Mouse (Mus musculus) limb, embryonic 14.5 days (tissue): ENCODE measurements at regions not wholly inside any gene's neighbourhood (a gene's known extent, or its start where the extent isn't known, plus 50 kb on each side); places are given as distances from the start of the nearest gene placed in this dataset.

ENCODE experiments used
- ATAC-seq: fragments of 200-750 bp; cut with Nextera tagmentation; 2 replicates; pipeline ENCODE4 v1.8.0; 2017; ENCODE audit warnings: low read depth, moderate number of reproducible peaks, moderate TSS enrichment; ENCODE audit not compliant: low FRiP score
- DNase-seq: peaks from one replicate; pipeline ENCODE4 v3.0.0-alpha.2; 2015; ENCODE audit warnings: low spot score
- H3K27ac ChIP-seq: fragments of 300-500 bp; sonication (generic); replicated peaks from 2 replicates; pipeline ENCODE4 v1.5.1; 2014; ENCODE audit warnings: low read depth, mild to moderate bottlenecking, low read length, moderate library complexity, mixed read lengths
- H3K27me3 ChIP-seq: fragments of 300-500 bp; sonication (generic); 2 replicates; pipeline ENCODE4 v1.6.1; 2014; ENCODE audit warnings: low read length, mixed read lengths; ENCODE audit not compliant: control insufficient read depth, insufficient read depth
- H3K36me3 ChIP-seq: fragments of 300-500 bp; sonication (generic); 2 replicates; pipeline ENCODE4 v1.6.1; 2014; ENCODE audit warnings: mild to moderate bottlenecking, low read length, moderate library complexity, mixed read lengths; ENCODE audit not compliant: control insufficient read depth, insufficient read depth
- H3K4me1 ChIP-seq: fragments of 300-500 bp; sonication (generic); 2 replicates; pipeline ENCODE4 v1.6.1; 2014; ENCODE audit warnings: antibody characterized with exemption, low read length, mixed read lengths; ENCODE audit not compliant: control insufficient read depth, insufficient read depth
- H3K4me2 ChIP-seq: fragments of 300-500 bp; sonication (generic); replicated peaks from 2 replicates; pipeline ENCODE4 v1.6.1; 2014; ENCODE audit warnings: low read depth, mild to moderate bottlenecking, low read length, moderate library complexity; ENCODE audit not compliant: severe bottlenecking
- H3K4me3 ChIP-seq: fragments of 300-500 bp; sonication (generic); replicated peaks from 2 replicates; pipeline ENCODE4 v1.5.1; 2014; ENCODE audit warnings: low read length
- H3K9ac ChIP-seq: fragments of 300-500 bp; sonication (generic); 2 replicates; pipeline ENCODE4 v1.6.1; 2014; ENCODE audit warnings: mild to moderate bottlenecking, low read depth, low read length, moderate library complexity; ENCODE audit not compliant: severe bottlenecking
- H3K9me3 ChIP-seq: fragments of 300-500 bp; sonication (generic); 2 replicates; pipeline ENCODE4 v1.6.1; 2016; ENCODE audit warnings: low read length; ENCODE audit not compliant: control insufficient read depth
- POLR2A ChIP-seq: fragments of 200-500 bp; IDR thresholded peaks from 2 replicates; pipeline ENCODE4 v1.8.0; 2012; ENCODE audit warnings: inconsistent platforms, mild to moderate bottlenecking, moderate library complexity, borderline replicate concordance; ENCODE audit not compliant: insufficient read depth, insufficient read length; ENCODE audit errors: extremely low read depth
- WGBS: fragments of 180-500 bp; shearing (Covaris S2); extraction: QIAGEN DNeasy Blood & Tissue Kit; methylation state at CpG from one replicate; pipeline ENCODE4 v1.1.7; 2014; 5-methylcytosine and 5-hydroxymethylcytosine counted together

DNA sequence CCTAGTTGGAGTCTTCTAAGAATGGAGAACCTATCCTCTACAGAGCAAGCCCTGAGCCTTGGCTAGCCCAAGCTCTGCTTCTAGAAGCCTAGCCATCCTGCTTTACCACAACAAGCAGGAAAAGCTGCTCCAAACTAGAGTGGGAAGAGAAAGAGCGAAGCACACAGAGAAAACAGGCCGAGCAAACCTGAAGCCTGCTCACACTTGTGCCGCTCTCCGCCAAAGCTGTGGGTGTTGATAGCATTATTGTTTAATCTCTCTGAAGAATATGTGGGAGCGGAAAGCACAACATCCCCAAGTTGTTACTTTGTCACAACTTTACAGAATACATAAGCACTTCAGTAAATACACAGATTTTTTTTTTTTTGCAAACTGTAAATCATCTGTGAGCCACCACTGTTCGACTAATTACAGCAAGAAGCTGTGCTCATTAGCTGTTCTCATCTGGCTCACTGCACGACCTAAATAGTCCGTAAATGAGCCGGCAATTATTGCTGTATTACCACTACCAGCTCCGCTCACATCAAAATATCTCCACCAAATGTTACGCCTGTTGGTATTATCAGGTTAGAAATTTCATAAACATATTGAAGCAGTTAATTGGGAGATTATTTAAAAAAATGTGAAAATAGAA is 224.6 kb upstream of the Prkd1 start:
- Histone ChIP-seq H3K4me1 (no peaks in the 10 kb centered on the region), H3K4me3 (no peak overlapping the region), H3K27me3 (no peaks in the 10 kb centered on the region), H3K4me2 (no peak overlapping the region), H3K9ac (no peak overlapping the region), H3K36me3 (no peaks in the 10 kb centered on the region), H3K27ac (no peak overlapping the region), H3K9me3 (no peaks in the 10 kb centered on the region)
- no peak for ATAC-seq
- 72% methylated on average over 11 of the region's 11 CpGs for WGBS
- no peak for DNase-seq
- no peak for TF ChIP-seq POLR2A

- 69% methylated on average over 3 of the region's 3 CpGs for WGBS
- Histone ChIP-seq H3K4me3 (no peak overlapping the region), H3K36me3 (no peaks in the 10 kb centered on the region), H3K4me2 (no peak overlapping the region), H3K9ac (no peak overlapping the region), H3K27ac (no peak overlapping the region), H3K4me1 (no peaks in the 10 kb centered on the region), H3K9me3 (no peaks in the 10 kb centered on the region), H3K27me3 (no peaks in the 10 kb centered on the region)
- DNase-seq (no peak), ATAC-seq (no peak)
- no peak for TF ChIP-seq POLR2A
Observed at GRCm38 (mm10) chr12:50851644-50852043, 202.7 kb upstream of the Prkd1 start.

DNA sequence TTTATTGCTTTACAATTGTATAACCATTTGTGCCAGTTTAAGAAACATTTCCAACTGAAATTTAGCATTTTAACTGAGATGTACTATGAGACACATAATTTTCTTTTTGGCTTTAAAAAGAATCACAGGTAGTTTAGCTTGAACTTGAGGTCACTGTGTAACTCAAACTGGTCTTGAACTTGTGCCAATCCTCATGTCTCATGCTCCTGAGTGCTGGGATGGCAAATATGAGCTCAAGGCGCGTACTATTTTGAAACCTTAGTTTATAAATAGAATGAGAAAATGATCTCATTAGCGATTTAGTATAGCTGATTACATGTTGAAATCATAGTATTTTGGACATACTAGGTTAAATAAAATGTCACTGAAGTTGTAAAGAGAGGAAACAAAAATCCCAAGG is 199.1 kb upstream of the Prkd1 start:
- no peak for TF ChIP-seq POLR2A
- WGBS, result 76% methylated on average over 3 of the region's 3 CpGs
- ATAC-seq (no peak), DNase-seq (no peak)
- Histone ChIP-seq H3K9ac (no peak overlapping the region), H3K4me3 (no peak overlapping the region), H3K4me2 (no peak overlapping the region), H3K27ac (no peak overlapping the region), H3K9me3 (no peaks in the 10 kb centered on the region), H3K36me3 (no peaks in the 10 kb centered on the region), H3K4me1 (no peaks in the 10 kb centered on the region), H3K27me3 (no peaks in the 10 kb centered on the region)

GRCm38 (mm10) chr12:50842744-50843143 is 193.8 kb upstream of the Prkd1 start:
- Histone ChIP-seq H3K9me3 (no peaks in the 10 kb centered on the region), H3K4me2 (no peak overlapping the region), H3K9ac (no peak overlapping the region), H3K4me3 (no peak overlapping the region), H3K4me1 (no peaks in the 10 kb centered on the region), H3K36me3 (no peaks in the 10 kb centered on the region), H3K27ac (no peak overlapping the region), H3K27me3 (no peaks in the 10 kb centered on the region)
- no peak for TF ChIP-seq POLR2A
- 77% methylated on average over 6 of the region's 6 CpGs for WGBS
- no peak for DNase-seq
- no peak for ATAC-seq

GRCm38 (mm10) chr12:50839391-50839790 is 190.5 kb upstream of the Prkd1 start:
- no peak for DNase-seq
- TF ChIP-seq POLR2A, result no peak
- H3K4me2 ChIP-seq, result no peak overlapping the region
- no peaks in the 10 kb centered on the region for H3K9me3 ChIP-seq
- no peak for ATAC-seq
- no peaks in the 10 kb centered on the region for H3K36me3 ChIP-seq
- no peaks in the 10 kb centered on the region for H3K4me1 ChIP-seq
- H3K4me3 ChIP-seq, result no peak overlapping the region
- no peaks in the 10 kb centered on the region for H3K27me3 ChIP-seq
- 74% methylated on average over 2 of the region's 2 CpGs for WGBS
- no peak overlapping the region for H3K27ac ChIP-seq
- H3K9ac ChIP-seq, result no peak overlapping the region

DNA sequence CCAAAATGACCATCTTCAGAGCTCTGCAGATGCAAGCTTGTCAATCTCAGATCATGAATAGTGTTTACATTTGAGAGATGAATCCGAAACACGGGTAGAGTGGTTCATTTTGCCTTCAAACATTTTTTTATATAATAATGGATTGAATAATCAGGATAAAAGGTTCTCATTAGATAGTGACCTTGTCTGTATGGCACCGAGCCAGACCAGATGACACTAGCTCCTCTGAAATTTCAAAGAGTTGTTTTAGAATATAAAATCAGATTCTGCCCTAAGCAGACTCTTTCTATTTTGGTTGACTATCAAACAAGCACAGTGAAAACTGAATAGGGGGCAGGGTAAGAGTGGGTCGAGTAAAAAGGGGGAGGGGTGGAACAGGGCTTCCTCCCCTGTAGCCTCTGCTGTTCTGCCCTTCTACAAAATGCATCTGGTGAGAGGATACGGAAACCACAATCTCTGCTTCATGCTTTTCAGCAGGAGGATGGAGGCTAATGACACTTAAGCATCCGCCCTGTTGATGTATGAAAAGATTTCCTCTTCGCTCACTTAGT is 159.9 kb upstream of the Prkd1 start:
- TF ChIP-seq POLR2A, result no peak
- H3K4me2 ChIP-seq, result no peak overlapping the region
- no peaks in the 10 kb centered on the region for H3K36me3 ChIP-seq
- no peak overlapping the region for H3K27ac ChIP-seq
- 78% methylated on average over 7 of the region's 7 CpGs for WGBS
- ATAC-seq (no peak), DNase-seq (no peak)
- peaks cover 24% of the 10 kb centered on the region for H3K27me3 ChIP-seq
- H3K9me3 ChIP-seq, result no peaks in the 10 kb centered on the region
- no peak overlapping the region for H3K4me3 ChIP-seq
- H3K4me1 ChIP-seq, result no peaks in the 10 kb centered on the region
- no peak overlapping the region for H3K9ac ChIP-seq
